Mouse (Mus musculus): ENCODE measurements around the gene Hspa12a.

Hspa12a gene

DNA sequence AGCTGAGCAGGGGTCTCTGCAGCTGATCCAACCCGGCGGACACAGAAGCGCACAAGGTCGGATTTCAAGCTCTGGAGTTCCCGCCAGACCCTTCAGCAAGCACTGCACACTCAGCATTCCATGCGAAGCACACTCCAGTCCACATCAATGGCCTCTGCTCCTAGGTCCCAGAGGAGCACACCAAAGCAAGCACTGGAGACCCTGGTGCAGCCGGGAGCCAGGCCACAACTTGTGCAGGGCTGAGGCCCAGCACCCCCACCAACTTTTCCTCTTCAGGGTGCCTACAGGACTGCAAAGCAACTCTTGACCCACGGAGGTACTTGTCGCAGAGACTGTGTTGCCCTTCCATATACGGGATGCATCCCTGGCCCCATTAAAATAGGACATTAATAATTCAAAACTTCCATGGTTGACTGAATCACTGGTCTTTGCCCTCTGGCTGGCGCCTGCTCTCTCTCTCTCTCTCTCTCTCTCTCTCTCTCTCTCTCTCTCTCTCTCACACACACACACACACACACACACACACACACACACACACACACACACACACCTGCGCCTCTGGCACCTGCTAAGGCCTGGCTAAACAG is 82.2 kb downstream of the Hspa12a start:
- DNase-seq (ENCODE audit: extremely low spot score, low read depth, low spot score): peak; percentile 35

DNA sequence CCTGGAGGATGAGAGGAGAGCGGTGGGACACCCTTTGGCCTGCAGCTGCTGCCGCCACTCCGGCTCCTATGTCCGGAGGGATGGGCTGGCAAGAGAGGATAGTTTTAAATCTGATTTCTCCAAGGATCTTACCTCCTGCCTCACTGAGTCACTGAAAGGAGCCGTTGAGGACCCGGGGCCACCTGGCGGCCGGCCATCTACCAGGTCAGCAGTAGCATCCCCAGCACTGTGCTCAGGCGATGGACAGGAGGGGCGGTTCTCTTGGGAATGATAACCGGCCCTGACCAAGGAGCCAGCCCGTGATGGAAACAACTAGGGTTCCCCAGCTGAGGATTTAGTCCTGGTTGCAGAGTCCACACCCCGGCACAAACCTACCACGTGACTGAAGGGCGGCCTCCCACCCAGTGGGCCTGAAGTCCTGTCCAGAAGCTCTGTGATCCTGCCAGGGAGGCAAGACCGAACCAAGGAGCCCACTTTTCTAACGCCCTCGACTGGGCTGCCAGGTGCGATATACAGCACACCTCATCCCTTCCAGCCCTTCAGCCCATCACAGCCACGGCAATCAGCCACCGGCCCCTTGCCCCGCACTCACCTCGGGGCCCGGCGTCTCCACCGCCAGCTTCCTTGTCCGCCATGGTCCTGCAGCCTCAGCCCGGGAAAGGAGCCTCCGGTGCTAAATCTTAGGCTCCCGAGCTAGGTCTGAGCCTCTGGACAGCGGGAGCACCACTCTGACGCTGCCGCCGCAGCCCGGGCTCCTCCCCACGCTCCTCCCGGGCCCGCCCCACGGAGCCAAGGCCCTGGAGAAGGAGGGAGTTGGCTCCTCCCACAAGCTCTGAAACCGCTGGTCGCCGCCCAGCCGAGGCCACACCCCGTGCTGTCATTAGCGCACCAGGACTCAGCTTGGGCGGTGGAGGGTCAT is 82.9 kb downstream of the Hspa12a start:
- DNase-seq (ENCODE audit: extremely low spot score, low read depth, low spot score): no peak

DNA sequence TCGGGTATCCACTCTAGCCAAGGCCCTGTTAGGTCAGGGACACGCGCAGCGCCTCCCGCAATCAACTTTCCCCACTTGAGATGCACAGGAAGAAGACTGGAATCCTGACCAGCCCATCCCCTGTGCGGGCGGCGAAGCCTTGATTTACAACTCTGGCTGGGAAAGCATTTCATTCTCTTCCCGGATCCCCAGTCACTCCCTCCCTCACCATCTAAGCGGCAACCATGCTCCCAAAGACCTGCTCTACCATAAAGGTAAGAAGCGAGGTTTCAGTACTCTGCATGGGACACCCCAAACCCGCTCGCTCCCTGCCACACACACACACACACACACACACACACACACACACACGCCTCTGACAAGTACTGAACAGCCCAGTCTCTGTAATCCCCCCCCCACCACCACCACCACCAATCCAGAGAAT is 83.6 kb downstream of the Hspa12a start:
- DNase-seq (ENCODE audit: extremely low spot score, low read depth, low spot score): no peak

DNA sequence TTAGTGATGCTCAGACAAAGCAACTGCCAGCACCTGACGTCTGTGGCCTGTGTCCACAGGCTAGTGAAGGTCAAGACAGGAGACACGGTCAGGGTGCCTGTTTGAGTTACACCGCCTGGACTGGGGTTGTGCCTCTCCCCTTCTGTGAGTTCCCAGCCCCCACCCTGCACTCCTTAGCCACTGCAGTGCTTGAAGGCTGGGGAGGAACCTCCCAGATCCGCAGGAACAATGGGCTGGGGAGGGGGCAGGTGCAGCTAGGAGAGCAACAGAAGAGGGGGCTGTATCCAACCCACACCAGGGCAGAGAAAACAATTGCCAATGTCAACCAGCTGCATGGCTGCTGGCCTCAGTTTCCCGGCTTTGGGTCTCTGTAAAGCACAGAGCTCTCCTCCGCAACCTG is 84.1 kb downstream of the Hspa12a start:
- no peak for DNase-seq (ENCODE audit: extremely low spot score, low read depth, low spot score)

DNA sequence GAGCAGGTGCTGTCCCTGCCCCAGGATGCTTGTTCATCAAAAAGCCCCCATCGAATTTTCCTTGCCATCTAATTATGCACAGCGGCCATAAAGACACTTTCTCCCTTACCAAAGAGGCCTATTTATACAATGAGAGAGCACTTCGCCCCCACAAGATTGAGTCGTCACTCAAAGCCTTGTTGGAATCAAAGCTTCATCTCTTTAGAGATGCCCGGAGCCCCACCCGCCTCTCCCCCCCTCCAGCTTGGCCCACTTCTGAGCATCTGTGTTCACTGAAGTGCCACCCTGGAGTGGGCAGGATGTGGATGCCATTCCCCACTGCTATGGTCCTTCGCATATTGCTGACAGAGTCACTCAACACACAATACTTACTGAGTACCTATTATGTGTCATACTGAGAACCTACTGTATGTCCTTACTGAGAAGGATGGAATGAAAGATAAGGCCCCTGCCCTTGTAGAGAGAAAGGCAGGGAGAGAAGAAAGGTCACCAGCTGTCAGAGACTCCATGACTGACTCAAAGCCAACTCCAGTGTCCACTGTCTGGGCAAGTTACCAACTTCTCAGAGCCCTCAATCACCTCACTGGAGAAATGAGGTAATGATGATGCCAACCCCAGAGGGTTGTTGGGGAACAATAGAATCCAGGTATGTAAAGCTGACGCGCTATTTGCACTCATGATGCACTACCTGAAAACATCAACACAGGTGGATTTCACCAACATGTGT is 87.2 kb downstream of the Hspa12a start:
- DNase-seq (ENCODE audit: extremely low spot score, low read depth, low spot score): no peak

DNA sequence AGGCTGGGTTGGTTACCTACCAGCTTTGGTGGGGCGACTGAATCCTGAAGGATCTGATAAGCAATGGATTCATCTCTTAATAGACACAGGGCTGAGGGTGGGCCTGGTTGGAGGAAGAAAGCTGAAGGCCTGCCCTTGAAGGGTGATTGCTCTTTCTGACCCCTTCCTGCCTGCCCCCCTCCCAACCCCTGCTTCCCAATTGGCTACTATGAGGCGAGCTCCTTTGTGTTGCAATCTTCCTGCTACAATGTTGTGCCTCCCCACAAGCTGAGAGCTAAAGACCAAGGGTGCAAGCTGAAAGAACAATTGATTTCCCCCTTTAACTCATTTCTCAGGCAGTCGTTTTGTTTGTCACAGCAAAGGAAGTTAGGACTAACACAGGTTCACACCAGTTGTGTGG is 88.6 kb downstream of the Hspa12a start:
- DNase-seq (ENCODE audit: extremely low spot score, low read depth, low spot score): no peak

DNA sequence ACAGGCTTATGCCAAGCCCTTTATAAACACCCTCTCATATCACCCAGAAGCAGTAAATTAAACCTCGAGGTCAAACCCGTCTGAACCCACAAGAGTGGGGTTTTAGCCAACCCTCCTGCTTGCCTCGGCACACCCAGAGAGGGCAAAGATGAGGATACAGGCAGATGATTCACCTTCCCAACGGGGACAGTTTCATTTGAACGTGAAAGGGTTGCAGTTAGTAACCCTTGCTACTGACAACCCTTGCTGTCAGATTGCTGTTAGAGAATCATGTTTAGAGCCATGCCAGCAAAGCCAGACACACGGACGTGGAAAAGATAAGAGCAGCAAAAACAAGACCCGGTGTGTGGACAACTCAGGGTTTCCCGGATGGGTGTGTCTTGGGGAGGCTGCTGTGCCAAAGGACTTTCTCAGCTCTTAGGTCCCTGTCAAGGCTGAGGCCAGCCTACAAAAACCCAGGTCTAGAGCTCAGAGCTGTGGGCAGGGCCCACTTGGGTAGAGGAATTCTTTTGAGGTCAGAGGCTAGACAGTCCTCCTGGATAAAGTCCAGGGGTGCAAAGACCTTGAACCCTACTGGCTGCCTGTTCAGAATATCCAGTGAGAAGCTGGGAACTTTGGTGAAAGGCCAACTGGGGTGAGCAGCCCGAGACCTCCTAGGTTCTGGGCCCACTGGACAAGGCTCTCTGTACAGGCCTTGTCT is 90.3 kb downstream of the Hspa12a start:
- no peak for DNase-seq (ENCODE audit: extremely low spot score, low read depth, low spot score)

DNA sequence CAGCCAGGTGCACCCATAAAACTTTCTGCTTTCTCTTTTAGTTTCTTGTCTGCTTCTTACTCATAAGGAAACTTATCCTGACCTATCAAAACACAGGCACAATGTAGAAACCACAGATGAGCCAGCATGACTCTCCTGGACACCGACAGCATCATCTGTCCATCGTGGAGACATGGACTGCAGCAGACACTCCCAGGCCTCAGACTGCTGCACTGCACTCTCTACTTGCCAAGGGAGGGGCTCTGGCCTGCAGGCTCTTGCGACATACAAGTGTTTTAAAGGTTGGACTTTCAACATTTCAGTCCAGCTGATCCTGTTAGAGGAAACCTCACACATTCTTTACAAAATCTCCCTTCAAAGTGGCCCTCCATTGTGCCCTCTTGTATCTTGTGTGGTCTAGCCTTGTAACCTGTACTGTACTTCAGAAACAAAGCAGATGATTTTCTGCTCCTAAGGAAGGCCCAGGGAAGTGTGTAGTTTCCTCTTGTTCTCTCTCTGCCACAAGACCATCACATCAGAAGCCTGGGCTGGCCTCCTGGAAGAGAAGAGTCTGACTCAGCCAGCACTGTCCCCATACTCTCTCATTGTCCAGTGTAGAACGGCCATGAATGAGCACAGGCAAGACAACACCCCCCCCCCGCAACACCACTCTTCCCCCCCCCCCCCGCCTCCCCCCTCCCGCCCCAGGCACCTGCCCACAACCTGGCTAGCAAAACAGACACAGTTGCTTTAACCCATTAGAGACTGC is 92.6 kb downstream of the Hspa12a start:
- no peak for DNase-seq (ENCODE audit: extremely low spot score, low read depth, low spot score)

DNA sequence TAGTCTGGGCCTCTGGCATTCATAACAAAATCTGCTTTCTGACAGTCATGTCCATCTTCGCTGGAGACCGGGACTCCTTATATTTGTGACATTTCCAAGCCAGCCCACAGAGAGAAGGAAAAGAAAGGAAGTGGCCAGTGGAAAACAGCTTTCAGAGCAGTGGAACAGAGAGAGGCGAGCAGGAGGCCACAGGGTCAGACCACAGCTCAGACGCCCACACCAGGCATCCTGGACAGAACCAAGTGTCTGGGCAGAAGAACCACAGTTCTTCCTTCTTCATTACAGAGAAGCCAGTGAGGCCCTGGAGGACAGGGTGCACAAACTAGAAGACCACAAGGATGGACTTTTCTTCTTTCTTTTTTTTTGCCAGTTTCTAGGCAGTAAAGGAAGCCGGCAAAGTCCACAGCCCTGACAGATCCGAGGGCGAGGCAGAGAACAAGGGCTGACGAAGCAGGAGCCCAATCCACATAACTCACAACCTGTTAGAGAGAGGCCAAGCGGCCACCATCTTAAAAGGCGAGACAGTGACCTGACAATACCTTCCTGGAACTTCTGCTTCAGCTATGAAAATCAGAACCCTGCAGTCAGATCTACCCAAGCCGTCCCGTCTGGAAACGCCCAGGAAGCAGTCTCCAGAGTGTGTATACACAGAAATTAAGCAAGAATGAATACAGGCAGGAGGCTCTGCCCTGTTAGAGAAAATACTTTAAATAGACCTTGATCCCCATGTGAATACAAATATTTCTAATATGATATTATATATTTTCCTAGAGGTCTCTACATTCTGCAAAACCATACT is 93.9 kb downstream of the Hspa12a start:
- no peak for DNase-seq (ENCODE audit: extremely low spot score, low read depth, low spot score)

DNA sequence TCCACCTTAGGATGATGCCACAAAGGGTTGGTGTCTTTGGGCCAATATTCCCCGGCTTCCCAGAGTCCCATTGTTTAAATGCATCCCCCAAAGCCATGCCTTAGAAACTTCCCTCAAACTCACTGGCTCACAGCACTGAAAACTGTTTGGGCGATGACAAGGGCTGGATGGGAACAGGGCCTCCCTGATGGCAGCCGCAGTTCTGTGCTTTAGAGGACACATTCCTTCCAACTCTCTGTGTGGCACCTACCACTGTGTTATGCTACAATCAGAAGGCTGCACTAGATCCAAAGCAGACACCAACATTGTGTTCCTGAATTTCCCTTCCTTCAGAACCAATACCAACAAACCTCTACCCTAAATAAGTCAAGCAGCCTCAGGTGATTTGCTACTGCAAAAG is 99.8 kb downstream of the Hspa12a start:
- DNase-seq (ENCODE audit: extremely low spot score, low read depth, low spot score): no peak

DNA sequence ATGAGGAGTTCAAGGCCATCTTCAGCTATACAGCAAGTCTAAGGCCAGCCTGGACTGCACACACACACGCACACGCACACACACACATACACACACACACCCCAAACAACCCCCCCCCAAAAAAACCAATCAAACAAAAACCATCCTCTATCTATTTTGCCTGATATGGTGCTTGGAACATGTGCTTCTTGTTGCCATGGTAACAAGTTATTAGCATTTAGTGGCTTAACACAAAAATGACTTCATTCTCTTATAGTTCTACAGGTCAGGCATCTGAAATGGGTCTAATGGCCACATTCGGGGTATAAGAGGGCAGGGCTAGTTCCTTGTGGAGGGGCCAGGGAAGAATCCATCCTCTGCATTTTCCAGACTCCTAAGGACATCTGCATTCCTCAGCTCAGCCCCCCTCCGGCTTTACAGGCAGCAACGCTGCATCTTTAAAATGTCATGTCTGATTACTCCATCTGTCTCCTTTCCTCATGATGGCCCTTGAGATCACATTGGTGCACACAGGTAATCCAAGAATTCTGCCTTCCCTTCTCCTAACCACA is 102.7 kb downstream of the Hspa12a start:
- no peak for DNase-seq (ENCODE audit: extremely low spot score, low read depth, low spot score)

DNA sequence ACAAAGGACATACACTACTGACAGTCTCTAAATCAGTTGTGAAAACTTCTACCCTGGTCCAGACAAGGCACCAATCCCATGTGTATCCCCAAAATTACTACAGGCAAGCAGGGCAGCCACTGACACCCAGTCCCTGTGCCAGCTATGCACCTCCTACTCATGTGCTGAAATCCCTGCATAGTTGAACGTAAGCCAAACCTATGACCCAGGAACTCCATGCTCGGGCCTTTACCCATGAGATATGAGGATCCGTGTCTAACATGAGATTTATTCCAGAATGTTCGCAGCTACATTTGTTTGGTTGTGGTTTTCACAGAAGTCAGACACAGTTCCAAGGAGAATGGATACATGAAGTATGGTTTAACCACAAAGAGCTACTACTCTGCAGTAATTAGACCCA is 103.6 kb downstream of the Hspa12a start:
- no peak for DNase-seq (ENCODE audit: extremely low spot score, low read depth, low spot score)

DNA sequence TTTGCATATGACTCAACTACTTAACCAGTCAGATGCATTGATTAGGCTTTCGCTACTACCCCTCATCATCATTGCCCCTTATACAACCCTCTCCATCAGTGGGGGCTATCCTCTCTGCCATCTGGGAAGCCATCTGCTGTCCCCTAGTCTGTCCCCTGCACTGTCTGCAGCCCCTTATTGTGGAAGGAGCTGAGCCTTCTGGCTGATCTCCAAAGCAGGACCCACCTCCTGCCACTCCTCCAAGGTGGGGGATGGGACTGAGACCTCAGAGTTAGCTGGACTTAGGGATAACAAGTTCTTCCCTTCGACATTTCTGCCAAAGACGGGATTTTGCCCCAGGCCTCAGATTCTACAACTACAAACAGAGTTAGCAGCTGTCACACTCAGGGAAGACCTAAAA is 104.1 kb downstream of the Hspa12a start:
- DNase-seq (ENCODE audit: extremely low spot score, low read depth, low spot score): no peak

DNA sequence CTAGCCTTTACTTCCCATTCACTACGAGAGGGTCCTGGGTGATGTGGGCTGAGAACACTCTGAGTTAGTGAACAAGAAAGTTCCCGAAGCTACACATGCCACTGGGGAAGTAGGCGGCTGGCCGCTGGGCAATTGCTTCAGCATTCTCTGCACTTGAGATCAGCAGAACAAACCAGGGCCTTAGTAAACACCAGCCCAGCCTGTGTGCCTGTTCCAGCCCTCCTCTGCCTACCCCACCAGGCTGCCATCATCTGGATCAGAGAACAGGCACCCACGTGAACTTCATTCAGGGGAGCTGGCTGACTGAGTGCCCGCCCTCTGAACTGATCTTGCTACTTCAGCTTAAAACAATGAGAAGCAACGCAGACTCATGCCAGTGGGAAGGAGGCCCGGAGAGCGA is 104.7 kb downstream of the Hspa12a start:
- DNase-seq (ENCODE audit: extremely low spot score, low read depth, low spot score): no peak

DNA sequence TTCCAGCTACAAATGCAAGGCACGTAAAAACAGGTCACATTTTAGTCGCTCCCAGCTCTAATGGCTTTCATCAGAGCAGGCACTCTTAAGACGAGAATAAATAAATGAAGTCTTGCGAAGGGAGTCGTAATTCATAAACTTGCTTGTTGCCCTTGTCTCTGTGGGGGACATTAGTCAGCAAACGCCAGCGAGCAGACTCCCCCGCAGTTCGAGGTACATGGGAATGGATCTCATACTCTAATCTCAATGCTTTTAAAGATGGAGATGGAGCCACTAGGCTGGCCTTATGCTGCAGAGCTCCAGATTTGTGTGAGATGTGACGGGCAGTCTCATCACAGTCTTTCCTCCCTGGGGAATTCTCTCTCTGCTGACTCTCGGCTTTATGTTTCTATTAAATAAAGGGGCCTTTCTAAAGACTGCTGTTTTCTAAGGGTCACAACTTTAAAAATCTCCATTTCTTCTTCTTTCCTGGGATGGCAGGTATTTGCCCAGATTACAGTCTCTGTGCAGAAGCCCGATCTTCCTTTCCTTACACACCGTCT is 109.7 kb downstream of the Hspa12a start:
- DNase-seq (ENCODE audit: extremely low spot score, low read depth, low spot score): no peak

DNA sequence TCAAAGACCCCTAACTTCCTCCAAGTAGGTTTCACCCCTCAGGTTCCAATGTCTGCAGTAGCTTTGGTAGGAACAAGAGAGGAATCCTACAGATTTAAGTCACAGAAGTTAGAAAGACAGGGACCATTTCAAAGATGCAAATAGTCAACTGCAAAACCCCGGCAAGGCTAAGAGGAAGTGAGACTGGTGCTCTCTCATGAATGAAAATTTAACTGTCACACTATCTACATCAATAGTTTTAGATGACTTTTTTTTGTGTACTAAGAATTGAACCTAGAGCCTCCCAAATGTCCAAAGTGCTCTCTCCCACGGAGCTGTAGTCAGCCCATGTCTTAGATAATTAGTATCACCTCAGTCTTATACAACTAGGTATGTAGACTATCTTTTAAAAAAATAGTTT is 110.5 kb downstream of the Hspa12a start:
- no peak for DNase-seq (ENCODE audit: extremely low spot score, low read depth, low spot score)

DNA sequence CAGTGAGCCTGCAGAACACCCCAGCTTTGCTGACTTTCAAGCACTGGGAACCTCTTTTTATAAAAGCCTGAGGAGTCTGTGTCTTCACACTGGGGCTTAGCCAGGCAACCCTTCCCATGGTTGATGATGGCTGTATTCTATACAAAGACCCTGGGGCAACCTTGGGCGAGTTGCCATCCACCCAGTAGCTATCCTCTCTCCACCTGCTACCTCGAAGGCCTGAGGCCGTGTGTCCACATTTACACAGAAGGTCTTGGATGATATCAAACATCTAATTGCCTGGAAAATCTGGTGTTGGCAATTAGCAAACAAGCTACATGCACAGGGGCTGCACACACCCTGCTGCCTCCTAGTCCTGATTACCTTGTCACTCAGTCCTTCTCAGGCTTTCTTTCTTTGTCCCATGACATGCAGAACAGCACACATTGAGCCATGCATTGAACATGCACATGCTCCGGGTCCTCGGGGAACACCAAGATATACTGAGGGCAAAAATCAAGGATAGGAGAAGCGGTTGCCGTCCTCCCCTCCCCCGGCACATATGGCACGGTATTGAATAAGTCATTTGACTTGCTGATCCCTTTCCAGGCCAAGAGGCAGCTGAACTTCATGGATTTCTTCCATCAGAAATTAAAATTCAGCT is 112.1 kb downstream of the Hspa12a start:
- DNase-seq (ENCODE audit: extremely low spot score, low read depth, low spot score): no peak

DNA sequence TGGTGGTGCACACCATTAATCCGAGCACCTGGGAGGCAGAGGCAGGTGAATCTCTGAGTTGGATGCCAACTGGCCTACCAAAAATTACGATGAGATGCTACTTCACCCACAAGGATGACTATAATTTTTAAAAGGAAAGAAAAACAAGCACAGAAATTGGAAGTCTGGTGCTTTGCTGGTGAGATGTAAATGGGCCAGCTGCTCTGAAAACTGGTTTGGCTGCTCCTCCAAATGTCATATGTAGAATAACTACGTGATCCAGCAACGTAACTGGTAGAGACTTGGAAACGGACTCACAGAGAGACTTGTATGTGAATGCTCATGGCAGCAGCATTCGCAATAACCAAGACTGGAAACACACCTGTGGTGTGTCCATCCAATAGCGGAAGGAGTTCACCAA is 113.3 kb downstream of the Hspa12a start:
- no peak for DNase-seq (ENCODE audit: extremely low spot score, low read depth, low spot score)

DNA sequence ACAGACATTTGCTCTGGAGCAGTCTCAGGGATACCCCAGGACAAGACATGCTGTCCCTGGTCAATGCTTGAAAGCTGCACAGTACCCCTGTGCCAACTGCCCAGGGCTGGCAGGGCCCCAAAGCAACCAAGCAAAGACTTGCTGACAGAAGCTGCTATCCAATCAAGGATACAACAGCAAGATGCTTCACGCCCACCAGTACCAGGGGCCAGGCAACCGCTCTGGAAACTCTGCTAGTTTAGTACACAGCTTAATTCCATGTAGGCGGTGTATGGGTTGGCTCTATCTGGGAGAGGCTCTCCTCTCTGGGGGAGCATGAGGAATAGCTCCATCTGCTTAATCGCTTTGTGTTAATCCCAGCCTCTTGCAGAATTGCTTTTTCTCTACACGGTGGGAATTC is 113.9 kb downstream of the Hspa12a start:
- DNase-seq (ENCODE audit: extremely low spot score, low read depth, low spot score): no peak

All from hindlimb bud, embryonic 11.5 days (tissue).